Mouse (Mus musculus): ENCODE measurements around the gene Pgls. TPM values are rescaled to one million over a fixed set of nuclear protein-coding genes. Genes with fewer than 3 reads are reported as not detected.

Pgls gene
- polyA plus RNA-seq (2017; shearing (Covaris generic)): 100 to 1,000 TPM; 120 to 124 TPM

GRCm38 (mm10) chr8:71591471-71592373 lies at the start of gene Pgls:
Gene Pgls, plus strand, starts transcription at chr8:71592176.

GRCm38 (mm10) chr8:71542632-71543343 lies 49.2 kb upstream of the Pgls start, which contains the start of gene Mvb12a:
Gene Mvb12a, plus strand, starts transcription at chr8:71542922.

GRCm38 (mm10) chr8:71558071-71558957 lies 33.7 kb upstream of the Pgls start, which contains the start of gene Tmem221:
Gene Tmem221, minus strand, starts transcription at chr8:71558871.

GRCm38 (mm10) chr8:71566501-71566900 lies 25.5 kb upstream of the Pgls start, which contains the start of gene Nxnl1:
Gene Nxnl1, minus strand, starts transcription at chr8:71566601.

GRCm38 (mm10) chr8:71568387-71568937 lies 23.5 kb upstream of the Pgls start, which contains the start of gene Slc27a1:
Gene Slc27a1, plus strand, starts transcription at chr8:71568882.

GRCm38 (mm10) chr8:71597451-71597850 lies 5.5 kb downstream of the Pgls start, which contains the start of gene Fam129c:
Gene Fam129c, plus strand, starts transcription at chr8:71597648.

GRCm38 (mm10) chr8:71610822-71611651 lies 19.1 kb downstream of the Pgls start, which contains the start of gene Colgalt1:
Gene Colgalt1, plus strand, starts transcription at chr8:71610998.

Other genes with a start within 250 kb of the Pgls start
- gene Use1, start 225.3 kb upstream of the Pgls start, polyA plus RNA-seq (2017; shearing (Covaris generic)): 100 to 1,000 TPM; 154 to 223 TPM
- gene Ocel1, start 220.9 kb upstream of the Pgls start, polyA plus RNA-seq (2017; shearing (Covaris generic)): 10 to 100 TPM; 18.3 to 19.4 TPM
- gene Nr2f6, start 210.2 kb upstream of the Pgls start, polyA plus RNA-seq (2017; shearing (Covaris generic)): 10 to 100 TPM in 1 of 2 experiments, 1 to 10 TPM in 1; 3.7 to 10.3 TPM
- under 1 TPM; 0.12 to 0.38 TPM for gene Ushbp1, start 196.4 kb upstream of the Pgls start, polyA plus RNA-seq (2017; shearing (Covaris generic))
- gene Babam1, start 195.3 kb upstream of the Pgls start, polyA plus RNA-seq (2017; shearing (Covaris generic)): 100 to 1,000 TPM; 107 to 109 TPM
- gene Ankle1, start 186.2 kb upstream of the Pgls start, polyA plus RNA-seq (2017; shearing (Covaris generic)): 1 to 10 TPM; 1.8 to 3.7 TPM
- gene Abhd8, start 128.5 kb upstream of the Pgls start, polyA plus RNA-seq (2017; shearing (Covaris generic)): 100 to 1,000 TPM; 107 to 132 TPM
- 100 to 1,000 TPM in 1 of 2 experiments, 10 to 100 TPM in 1; 70.1 to 100 TPM for gene Mrpl34, start 127.2 kb upstream of the Pgls start, polyA plus RNA-seq (2017; shearing (Covaris generic))
- gene Dda1, start 123.0 kb upstream of the Pgls start, polyA plus RNA-seq (2017; shearing (Covaris generic)): 100 to 1,000 TPM; 100 to 120 TPM
- gene Ano8, start 106.2 kb upstream of the Pgls start, polyA plus RNA-seq (2017; shearing (Covaris generic)): 10 to 100 TPM in 1 of 2 experiments, 1 to 10 TPM in 1; 8.5 to 17.4 TPM
- 1 to 10 TPM; 4.2 to 7.7 TPM for gene Gtpbp3, start 104.1 kb upstream of the Pgls start, polyA plus RNA-seq (2017; shearing (Covaris generic))
- gene Plvap, start 80.4 kb upstream of the Pgls start, polyA plus RNA-seq (2017; shearing (Covaris generic)): under 1 TPM in 1 of 2 experiments, not detected in 1; 0.13 TPM
- under 1 TPM in 1 of 2 experiments, not detected in 1; 0.41 TPM for gene Ccdc194, start 66.5 kb upstream of the Pgls start, polyA plus RNA-seq (2017; shearing (Covaris generic))
- gene Bst2, start 54.7 kb upstream of the Pgls start, polyA plus RNA-seq (2017; shearing (Covaris generic)): 100 to 1,000 TPM; 103 to 118 TPM
- 100 to 1,000 TPM; 113 to 137 TPM for gene Mvb12a, start 49.3 kb upstream of the Pgls start, polyA plus RNA-seq (2017; shearing (Covaris generic))
- gene Tmem221, start 33.3 kb upstream of the Pgls start, polyA plus RNA-seq (2017; shearing (Covaris generic)): 1 to 10 TPM; 6.3 to 7.8 TPM
- under 1 TPM; 0.88 to 0.99 TPM for gene Nxnl1, start 25.6 kb upstream of the Pgls start, polyA plus RNA-seq (2017; shearing (Covaris generic))
- gene Slc27a1, start 23.3 kb upstream of the Pgls start, polyA plus RNA-seq (2017; shearing (Covaris generic)): 1 to 10 TPM; 6.0 to 6.9 TPM
- 10 to 100 TPM in 1 of 2 experiments, 1 to 10 TPM in 1; 8.8 to 20.0 TPM for gene Fam129c, start 5.5 kb downstream of the Pgls start, polyA plus RNA-seq (2017; shearing (Covaris generic))
- gene Colgalt1, start 18.8 kb downstream of the Pgls start, polyA plus RNA-seq (2017; shearing (Covaris generic)): 10 to 100 TPM; 24.8 to 32.1 TPM
- gene Unc13a, start 79.6 kb downstream of the Pgls start, polyA plus RNA-seq (2017; shearing (Covaris generic)): 1 to 10 TPM; 1.1 to 1.3 TPM
- gene Jak3, start 84.1 kb downstream of the Pgls start, polyA plus RNA-seq (2017; shearing (Covaris generic)): 100 to 1,000 TPM; 105 to 188 TPM
- 10 to 100 TPM; 53.6 to 59.0 TPM for gene Insl3, start 97.0 kb downstream of the Pgls start, polyA plus RNA-seq (2017; shearing (Covaris generic))
- 1 to 10 TPM; 4.3 to 5.4 TPM for gene B3gnt3, start 109.6 kb downstream of the Pgls start, polyA plus RNA-seq (2017; shearing (Covaris generic))
- gene Fcho1, start 133.5 kb downstream of the Pgls start, polyA plus RNA-seq (2017; shearing (Covaris generic)): 100 to 1,000 TPM; 173 to 255 TPM

Data from activated CD4-positive, CD25-positive, alpha-beta regulatory T cell (primary cell).